Mouse (Mus musculus) layer of hippocampus, adult 18-20 months (tissue): ENCODE results near the gene Lpar1. TPM values are rescaled to one million over a fixed set of nuclear protein-coding genes. Genes with fewer than 3 reads are reported as not detected.

Experiments
- DNase-seq, 2 experiments: peaks; one replicate each; pipeline ENCODE4 v3.0.0; 2022; ENCODE audit warnings: low spot score in 2 of 2
- total RNA-seq, 2 experiments: library from RNA; stranded (reverse); gene quantifications; 2 replicates each; pipeline ENCODE4 v1.2.3; 2021

Lpar1 gene
- total RNA-seq, 2 experiments from 2014 or later, result 18.0 to 21.2 TPM

DNA sequence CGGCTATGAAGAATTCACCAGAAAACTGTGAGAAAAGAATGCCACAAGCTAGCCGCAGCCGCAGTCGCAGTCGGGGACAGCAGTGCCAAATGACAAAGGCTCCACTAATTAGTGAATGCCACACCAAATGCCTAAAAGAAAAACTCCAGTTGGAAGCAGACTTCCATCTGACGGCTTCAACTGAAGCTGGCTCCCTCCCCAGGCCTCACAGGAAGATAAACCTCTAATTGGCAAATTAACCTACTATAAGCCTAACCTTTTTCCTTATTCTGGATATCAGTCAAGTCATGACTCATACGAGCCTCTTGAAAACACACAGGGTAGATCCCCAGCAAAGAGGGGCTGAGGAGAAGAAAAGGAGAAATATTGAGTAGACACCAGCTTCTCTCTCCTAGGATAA, 44.9 kb downstream of the Lpar1 start:
- peak; percentile 28 to 54 for DNase-seq

DNA sequence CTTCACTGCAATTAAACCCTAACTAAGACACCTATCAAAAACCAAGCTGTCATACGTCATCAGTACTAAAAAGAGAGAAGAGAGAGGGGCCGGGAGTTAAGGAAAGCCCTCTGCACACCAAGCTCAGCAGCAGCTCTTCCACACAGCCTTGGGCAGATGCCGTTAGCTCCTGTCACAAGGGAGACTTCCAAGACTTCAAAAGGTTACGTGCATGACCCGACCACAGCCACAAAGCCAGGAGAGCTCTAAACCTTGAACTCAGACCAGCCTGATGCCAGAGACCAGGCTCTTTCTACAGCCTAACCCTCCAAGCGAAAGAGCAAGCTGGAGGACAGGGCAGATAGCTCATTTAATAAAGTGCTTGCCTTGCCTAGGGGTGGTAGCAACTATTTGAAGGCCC, 46.2 kb downstream of the Lpar1 start:
- DNase-seq, result no peak

- no peak for DNase-seq
Observed at GRCm38 (mm10) chr4:58506539-58507527, 46.9 kb downstream of the Lpar1 start.

DNA sequence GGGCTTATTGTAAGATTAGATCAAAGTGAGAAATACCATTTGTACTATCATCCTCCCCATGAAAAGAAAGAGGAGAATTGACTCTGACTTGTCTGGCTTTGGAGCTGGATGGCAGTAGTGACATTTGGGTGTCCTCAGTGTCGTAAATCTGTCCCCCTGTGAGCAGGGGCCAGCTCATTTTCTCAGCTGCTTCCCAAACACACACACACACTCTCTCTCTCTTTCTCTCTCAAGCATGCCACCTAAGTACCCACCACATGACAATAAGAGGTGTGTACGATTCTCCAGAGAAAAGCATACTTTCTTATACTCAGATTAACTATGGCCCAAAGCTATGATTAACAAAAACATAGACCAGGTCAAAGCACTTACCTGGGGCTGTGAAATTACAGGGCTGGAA, 49.4 kb downstream of the Lpar1 start:
- DNase-seq, result no peak

DNA sequence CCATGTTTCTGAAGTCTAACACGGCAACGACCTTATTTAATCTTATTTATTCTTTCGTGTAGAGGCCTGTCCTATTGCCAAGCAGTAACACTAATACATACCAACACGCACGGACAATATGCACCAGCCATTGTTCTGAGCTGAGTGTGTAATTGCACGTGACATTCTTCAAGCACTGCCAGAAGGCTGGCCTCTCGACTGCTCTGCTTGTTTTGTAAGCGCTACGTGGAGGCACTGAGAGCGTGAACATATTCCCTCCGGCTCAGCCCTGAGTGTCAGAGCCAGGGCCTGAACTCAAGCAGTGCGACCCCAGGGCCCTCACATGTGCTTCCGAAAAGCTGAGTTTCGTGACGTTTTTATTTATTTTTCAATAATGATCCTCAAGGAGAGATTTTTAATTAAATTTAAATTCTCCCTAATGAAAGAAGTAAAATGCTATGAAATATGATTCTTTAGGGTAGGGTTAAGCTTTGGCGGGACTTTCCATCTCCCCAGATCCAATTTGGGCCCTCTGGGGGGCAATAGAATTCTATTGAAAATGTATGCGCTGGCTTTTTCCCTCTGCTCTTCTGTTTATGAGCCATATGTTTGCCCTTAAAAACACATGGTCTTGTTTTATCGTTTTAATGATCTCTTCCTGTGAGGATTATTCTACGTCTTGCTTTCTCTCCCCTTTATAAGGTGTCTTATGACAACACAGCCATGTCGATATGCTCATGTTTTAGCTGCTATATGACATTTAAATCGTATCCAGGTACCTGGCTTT, 52.5 kb downstream of the Lpar1 start:
- no peak for DNase-seq

DNA sequence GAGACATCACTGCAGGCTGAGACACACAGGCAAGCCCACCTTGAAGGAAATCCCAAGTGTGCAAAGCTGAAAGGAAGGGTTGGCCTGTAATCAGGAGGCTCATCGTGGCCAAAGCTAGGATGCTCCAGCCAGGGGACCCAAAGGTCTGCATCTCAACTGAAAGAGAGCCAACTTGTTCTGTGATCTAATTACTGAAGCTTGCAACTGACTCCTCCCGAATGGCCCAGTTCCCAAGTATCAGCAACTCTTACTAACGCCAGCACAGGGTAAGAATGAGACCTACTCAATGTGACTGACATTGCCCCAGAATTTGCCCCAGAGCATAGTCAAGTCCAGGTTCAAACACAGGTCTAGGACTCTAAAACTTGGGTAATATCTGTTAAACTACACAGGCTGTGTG, 53.9 kb downstream of the Lpar1 start:
- no peak for DNase-seq

DNA sequence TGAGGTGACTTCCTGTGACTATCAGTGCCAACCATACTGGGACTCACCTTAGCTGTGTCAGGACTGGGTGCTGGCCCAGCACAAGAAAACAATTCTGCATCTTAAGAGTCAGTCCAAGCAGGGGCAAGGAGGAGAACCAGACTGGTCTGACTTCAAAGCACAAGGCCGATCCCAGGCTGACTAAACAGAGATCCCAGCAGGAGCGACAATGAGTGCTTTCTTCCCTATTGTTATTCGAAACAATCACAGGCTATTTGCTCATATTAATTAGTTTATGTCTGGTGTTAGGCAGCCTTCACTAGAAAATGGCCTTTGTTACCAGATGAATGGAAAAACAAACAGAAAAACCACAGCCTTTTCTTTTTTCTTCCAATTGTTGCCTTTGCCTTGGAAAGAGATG, 54.5 kb downstream of the Lpar1 start:
- DNase-seq, result peak; percentile 15 to 37

DNA sequence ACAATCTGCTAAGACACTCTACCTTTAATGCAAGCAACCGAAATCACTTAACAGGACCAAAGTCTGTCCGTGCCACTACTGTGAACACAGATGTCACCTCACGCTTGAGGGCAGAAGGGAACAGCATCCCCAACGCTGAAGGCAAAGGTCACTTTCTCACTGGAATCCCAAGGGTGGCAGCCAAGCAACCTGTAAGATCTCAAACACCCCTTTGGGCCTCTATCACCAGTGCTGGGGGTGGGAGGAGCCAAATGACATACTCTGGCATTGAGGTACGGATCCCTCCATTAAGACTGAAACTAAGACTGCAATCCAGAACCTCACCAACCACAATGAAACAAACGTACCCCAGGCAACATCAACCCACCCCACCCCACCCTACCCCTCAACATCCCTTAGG, 55.0 kb downstream of the Lpar1 start:
- DNase-seq, result no peak

- DNase-seq, result no peak
Observed at GRCm38 (mm10) chr4:58497284-58497683, 56.4 kb downstream of the Lpar1 start.

DNA sequence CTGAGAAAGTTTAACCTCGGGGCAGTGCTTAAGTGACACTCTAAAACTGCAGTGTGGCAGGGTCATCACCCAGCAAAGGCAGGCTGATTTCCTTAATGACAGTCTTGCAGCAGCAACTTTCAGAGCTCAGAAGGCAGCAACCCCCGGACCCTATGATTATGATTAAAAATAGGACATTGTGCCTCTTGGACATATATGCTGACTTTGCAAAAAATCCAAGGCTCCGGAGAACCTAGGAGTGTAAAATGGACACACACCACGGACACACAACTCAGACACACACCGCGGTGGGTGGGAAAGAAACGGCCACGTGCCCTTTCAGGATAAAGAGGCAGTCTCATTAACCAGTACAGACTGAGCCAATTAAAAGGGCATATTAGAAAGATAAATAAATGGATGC, 57.0 kb downstream of the Lpar1 start:
- DNase-seq, result no peak

DNA sequence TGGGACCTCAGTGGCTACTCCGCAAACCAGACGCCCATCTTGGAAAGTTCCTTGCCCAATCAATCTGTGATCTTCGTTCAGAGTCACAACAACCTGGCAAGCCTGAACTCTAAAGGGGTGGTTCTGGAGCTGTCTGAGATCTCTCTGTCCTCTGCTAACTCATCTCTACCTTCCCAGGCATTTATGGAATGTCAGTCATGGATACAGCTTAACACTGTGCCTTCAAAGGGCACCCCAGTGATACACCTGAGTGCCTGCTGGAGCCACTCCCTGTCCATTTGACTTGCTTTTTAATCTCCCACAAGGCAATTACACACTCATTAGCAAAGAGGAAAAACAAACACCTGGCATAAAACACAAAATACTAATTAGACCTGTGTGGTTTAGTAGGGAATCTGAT, 62.0 kb downstream of the Lpar1 start:
- no peak for DNase-seq

DNA sequence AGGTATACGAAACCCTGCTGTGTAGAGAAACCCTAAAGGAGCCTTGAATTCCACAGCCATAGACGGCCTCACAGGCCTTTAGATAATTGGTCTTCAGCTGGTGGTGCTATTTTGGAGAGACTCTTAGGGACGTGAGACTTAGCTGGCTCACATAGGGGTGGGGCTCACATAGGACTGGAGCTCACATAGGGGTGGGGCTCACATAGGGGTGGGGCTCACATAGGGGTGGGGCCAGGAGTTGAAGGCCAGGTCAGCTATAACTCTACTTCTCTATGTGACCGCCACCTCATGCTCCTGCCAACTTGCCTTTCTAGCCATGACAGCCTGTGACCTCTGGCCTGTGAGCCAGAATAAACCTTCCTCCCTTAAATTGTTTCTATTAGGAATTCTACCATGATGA, 63.3 kb downstream of the Lpar1 start:
- DNase-seq, result no peak

- DNase-seq, result no peak
Observed at GRCm38 (mm10) chr4:58478564-58478963, 75.1 kb downstream of the Lpar1 start.

DNA sequence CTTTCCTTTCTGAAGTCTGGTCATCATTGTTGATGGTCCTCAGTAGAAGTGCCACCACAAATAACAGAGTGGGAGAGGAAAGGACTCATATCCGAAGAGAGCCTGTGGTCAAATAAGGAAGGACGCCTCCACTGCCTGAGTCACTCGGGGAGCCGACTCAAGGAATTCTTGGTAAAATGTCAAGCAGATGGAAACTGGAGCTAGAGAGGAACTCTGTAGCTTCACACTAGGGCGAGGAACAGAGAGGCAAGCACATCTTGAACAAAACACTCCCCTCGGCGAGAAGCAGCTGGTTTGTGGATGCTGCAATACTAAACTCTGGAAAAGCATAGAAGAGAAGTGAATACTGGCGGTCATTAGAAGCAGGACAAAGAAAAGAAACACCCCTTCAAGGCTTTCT, 76.0 kb downstream of the Lpar1 start:
- peak; percentile 47 to 57 for DNase-seq

GRCm38 (mm10) chr4:58471203-58471910, 82.3 kb downstream of the Lpar1 start:
- no peak for DNase-seq

DNA sequence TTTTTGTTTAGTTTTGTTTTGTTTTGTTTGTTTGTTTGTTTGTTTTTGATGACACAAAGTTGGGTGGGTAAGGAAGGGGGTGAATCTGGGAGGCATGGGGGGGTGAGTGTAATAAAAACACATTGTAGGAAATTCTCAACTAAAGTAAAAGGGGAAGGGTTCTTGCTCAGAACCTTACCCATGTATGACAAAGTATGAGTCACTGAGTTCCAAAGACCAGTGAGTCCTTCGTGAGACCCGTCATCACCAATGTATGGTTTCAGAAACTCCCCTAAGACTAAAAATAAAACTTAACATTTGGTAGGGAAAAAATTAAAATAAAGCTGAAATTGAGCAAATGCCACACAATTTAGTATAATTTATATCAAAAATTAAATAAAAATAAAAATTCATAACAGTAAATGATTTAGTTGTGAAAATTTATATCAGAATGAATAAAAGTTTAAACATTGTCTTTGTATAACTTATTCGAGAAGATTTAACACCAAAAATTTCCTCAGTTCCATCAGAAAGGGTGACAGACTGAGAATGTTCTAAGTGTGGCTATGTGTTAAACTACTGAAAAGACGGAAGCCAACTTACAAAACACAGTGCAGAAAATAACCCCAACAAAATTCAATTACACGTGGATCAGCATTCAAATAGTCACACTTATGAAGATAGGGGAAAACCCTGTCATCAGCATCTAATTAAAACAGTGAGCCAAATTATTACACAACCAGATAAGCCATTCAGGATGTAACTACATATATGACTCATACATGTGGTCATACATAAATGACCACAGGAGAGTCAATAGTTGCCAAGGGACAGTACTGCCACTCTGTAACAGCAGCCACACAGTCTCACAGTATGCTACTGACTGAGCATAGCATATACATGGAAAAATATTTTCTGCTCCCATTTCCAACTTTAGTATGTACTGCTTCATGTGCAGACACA, 83.8 kb downstream of the Lpar1 start:
- DNase-seq, result no peak

- DNase-seq, result no peak
Observed at GRCm38 (mm10) chr4:58469035-58469434, 84.7 kb downstream of the Lpar1 start.

DNA sequence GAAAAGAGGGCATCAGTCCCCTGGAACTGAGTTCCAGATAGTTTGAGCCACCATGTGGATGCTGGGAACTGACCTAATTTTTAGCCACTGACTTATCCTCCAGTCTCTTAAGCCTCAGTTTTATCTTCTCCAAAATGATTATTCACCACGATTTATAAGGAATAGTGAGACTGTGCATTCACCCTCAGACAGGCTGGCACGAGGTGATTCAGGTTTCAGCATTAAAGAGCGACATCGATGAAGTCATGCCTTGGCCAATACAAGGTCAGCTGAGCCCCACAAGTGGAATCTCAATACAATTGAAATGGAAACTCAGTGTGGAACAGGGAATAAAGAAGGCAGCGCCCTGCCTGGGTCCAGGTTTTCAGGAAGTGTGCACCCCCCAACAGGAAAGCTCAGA, 88.1 kb downstream of the Lpar1 start:
- DNase-seq, result no peak

DNA sequence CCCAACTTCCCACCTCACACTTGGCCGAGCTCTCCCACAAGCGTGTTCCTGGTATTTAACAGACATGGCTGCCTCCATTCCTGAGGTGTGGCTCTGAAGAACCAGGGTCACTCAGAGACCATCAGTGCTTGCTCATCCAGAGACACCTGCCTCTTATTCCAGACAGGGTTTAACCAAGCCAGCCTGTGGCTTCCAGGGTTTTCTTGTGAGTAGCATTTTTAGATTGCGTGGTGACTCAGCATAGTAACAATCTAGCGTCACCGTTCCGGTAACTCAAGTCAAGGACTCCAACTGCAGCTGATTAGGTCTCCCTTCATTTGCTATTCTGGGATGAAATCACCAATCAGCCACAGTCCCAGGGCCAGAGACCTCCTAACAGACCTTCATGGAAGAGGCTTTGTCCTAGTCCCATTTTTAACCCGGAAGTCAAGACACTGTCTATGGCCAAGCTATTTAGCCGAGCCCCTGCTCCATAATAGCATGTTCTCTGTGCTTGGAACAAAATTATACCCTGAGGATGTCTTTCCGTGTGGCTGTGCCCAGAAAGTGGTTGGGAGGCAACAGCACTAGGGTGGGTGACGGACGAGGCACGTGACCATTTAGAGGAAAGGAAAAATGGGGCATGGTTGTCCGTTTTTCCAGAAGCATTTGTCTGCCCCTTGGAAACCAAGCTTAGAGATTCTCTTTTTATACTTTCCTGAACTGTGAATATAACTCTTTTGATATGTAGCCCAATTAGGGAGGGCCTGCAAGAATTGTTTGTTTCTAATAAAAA, 89.1 kb downstream of the Lpar1 start:
- DNase-seq, result no peak

GRCm38 (mm10) chr4:58462990-58463389, 90.7 kb downstream of the Lpar1 start:
- DNase-seq, result no peak
